Mouse (Mus musculus) olfactory bulb, adult 2 months (tissue): Measurements from ENCODE around the gene Gfpt1. TPM values are rescaled to one million over a fixed set of nuclear protein-coding genes. Genes with fewer than 3 reads are reported as not detected.
"Not testable (repeated sequence)": the region's sequence is repeated elsewhere in the genome, so short reads cannot be mapped to it uniquely, and the experiment has no call there.

Experiments used
- H3K27ac ChIP-seq: fragments of 200-500 bp; 2 replicates; pipeline ENCODE4 v1.5.1; 2012; ENCODE audit warnings: low read depth, low read length; ENCODE audit not compliant: insufficient read depth
- H3K4me1 ChIP-seq: fragments of 200-500 bp; 2 replicates; pipeline ENCODE4 v1.6.1; 2012; ENCODE audit warnings: low read length; ENCODE audit not compliant: control insufficient read depth, insufficient read depth
- H3K4me3 ChIP-seq: fragments of 200-500 bp; 2 replicates; pipeline ENCODE4 v1.5.1; 2012; ENCODE audit warnings: mild to moderate bottlenecking, low read depth, low read length, moderate library complexity; ENCODE audit not compliant: insufficient read depth
- CTCF ChIP-seq: fragments of 200-500 bp; IDR thresholded peaks from 2 replicates; pipeline ENCODE4 v1.5.1; 2012; ENCODE audit warnings: low read depth, mild to moderate bottlenecking, low read length, moderate library complexity; ENCODE audit not compliant: insufficient read depth
- POLR2A ChIP-seq: fragments of 200-500 bp; IDR thresholded peaks from 2 replicates; pipeline ENCODE4 v1.6.1; 2012; ENCODE audit warnings: mild to moderate bottlenecking, low read depth, low read length, moderate library complexity; ENCODE audit not compliant: insufficient read depth
- WGBS: fragments of 180-500 bp; shearing (Covaris S2); methylation state at CpG from one replicate; pipeline ENCODE4 v1.1.7; 2018; 5-methylcytosine and 5-hydroxymethylcytosine counted together
- polyA plus RNA-seq: library from polyadenylated mRNA; stranded (reverse); fragments of >200 nt; gene quantifications from 2 replicates; pipeline ENCODE4 v1.2.4, GENCODE M21; 2012; ENCODE audit warnings: low replicate concordance; ENCODE audit not compliant: missing spikeins, insufficient read depth, insufficient read length

Gfpt1 gene
- polyA plus RNA-seq, 1 experiment = not detected

- Histone ChIP-seq H3K27ac (peak overlapping the region; percentile 34), H3K4me1 (peaks cover 2% of the 10 kb centered on the region; the same call in 1 of the 2 replicates), H3K4me3 (peak overlapping the region; percentile 66)
- under 1% methylated on average over 36 of the region's 36 CpGs for WGBS
- TF ChIP-seq CTCF (no peak), POLR2A (peak; percentile 95)
Observed at GRCm38 (mm10) chr6:87009692-87010328, 32.8 kb upstream of the Gfpt1 start.

- Histone ChIP-seq H3K27ac (no peak overlapping the region), H3K4me3 (no peak overlapping the region), H3K4me1 (no peaks in the 10 kb centered on the region)
- no peak for TF ChIP-seq CTCF
- no peak for TF ChIP-seq POLR2A
- WGBS = 69% methylated on average over 4 of the region's 4 CpGs
Observed at GRCm38 (mm10) chr6:87016916-87017315, 25.7 kb upstream of the Gfpt1 start.

GRCm38 (mm10) chr6:87018874-87019273 is 23.8 kb upstream of the Gfpt1 start:
- H3K4me1 ChIP-seq = no peaks in the 10 kb centered on the region
- H3K27ac ChIP-seq = no peak overlapping the region
- 92% methylated on average over 8 of the region's 8 CpGs for WGBS
- TF ChIP-seq CTCF (no peak), POLR2A (no peak)
- no peak overlapping the region for H3K4me3 ChIP-seq

DNA sequence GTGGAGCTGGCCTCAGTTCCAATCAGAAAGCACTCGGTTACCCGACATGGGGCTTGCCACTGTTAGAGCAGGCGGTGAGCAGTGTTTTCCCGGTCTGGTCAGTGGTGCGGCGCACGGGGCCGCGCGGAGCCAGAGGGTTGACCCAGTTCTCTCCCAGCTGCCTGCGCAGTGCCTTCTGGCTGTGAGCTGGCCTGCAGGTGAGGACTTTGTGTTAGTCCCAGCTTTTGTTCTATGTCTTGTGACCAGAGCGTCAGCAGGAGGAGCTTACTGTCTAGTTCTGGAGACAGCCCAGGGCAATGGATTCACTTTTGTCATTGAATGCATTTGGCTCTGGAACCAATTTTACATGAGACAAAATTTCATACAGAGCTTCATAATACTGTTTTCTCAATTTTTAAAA is 20.9 kb upstream of the Gfpt1 start:
- 96% methylated on average over 12 of the region's 12 CpGs for WGBS
- Histone ChIP-seq H3K27ac (no peak overlapping the region), H3K4me3 (no peak overlapping the region), H3K4me1 (peaks cover under 1% of the 10 kb centered on the region; the same call in 1 of the 2 replicates)
- TF ChIP-seq CTCF = no peak
- TF ChIP-seq POLR2A = no peak

- no peak for TF ChIP-seq POLR2A
- TF ChIP-seq CTCF = no peak
- no peak overlapping the region for H3K4me3 ChIP-seq
- peaks cover 3% of the 10 kb centered on the region; the same call in 1 of the 2 replicates for H3K4me1 ChIP-seq
- no peak overlapping the region for H3K27ac ChIP-seq
- WGBS = 85% methylated on average over 7 of the region's 7 CpGs
Observed at GRCm38 (mm10) chr6:87026980-87027379, 15.7 kb upstream of the Gfpt1 start.

DNA sequence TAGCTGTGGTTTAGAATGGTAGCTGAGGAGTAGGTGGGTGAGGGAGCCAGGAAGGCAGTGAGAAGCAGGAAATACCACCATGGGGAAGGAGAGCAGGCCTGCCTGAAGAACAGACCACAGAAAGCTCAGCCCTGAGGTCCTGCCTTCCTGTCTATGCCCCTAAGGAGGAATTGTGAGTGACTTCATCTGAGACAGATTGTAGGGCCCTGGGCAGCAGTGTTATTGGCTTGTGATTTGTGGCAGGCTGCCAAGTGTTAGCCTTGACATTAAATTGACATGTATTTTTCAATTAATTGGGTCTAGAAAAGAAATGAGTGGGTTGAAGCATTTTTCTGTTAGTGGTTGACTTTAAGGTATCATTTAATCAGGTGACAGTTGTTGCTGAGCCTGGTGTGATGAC is 13.8 kb upstream of the Gfpt1 start:
- no peak overlapping the region for H3K4me3 ChIP-seq
- peaks cover 3% of the 10 kb centered on the region; the same call in 1 of the 2 replicates for H3K4me1 ChIP-seq
- no peak overlapping the region for H3K27ac ChIP-seq
- TF ChIP-seq POLR2A (no peak), CTCF (no peak)

DNA sequence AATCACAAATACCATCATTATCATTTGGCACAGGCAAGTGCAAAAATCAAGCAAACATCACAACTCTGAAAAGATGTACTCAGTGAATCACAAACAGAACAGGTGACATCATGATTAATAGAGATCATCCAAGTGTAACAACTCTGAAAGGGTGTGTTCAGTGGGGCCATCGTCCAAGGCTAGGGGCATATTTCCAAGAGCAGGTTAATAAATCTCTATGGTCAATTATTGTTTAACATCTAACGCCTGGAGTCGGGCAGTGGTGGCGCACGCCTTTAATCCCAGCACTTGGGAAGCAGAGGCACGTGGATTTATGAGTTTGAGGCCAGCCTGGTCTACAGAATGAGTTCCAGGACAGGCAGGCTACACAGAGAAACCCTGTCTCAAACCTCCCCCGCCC is 11.3 kb upstream of the Gfpt1 start:
- not testable (repeated sequence) for H3K4me3 ChIP-seq, H3K4me1 ChIP-seq, H3K27ac ChIP-seq
- WGBS = 89% methylated on average over 7 of the region's 7 CpGs

- TF ChIP-seq CTCF = no peak
- TF ChIP-seq POLR2A = no peak
- H3K4me3 ChIP-seq = no peak overlapping the region
- H3K27ac ChIP-seq = no peak overlapping the region
- no peaks in the 10 kb centered on the region for H3K4me1 ChIP-seq
- WGBS = over 99% methylated on average over 3 of the region's 3 CpGs
Observed at GRCm38 (mm10) chr6:87032401-87032800, 10.2 kb upstream of the Gfpt1 start.

- WGBS = 93% methylated on average over 3 of the region's 3 CpGs
- H3K4me3 ChIP-seq = no peak overlapping the region
- TF ChIP-seq POLR2A (no peak), CTCF (no peak)
- no peaks in the 10 kb centered on the region for H3K4me1 ChIP-seq
- no peak overlapping the region for H3K27ac ChIP-seq
Observed at GRCm38 (mm10) chr6:87034395-87034794, 8.3 kb upstream of the Gfpt1 start.

DNA sequence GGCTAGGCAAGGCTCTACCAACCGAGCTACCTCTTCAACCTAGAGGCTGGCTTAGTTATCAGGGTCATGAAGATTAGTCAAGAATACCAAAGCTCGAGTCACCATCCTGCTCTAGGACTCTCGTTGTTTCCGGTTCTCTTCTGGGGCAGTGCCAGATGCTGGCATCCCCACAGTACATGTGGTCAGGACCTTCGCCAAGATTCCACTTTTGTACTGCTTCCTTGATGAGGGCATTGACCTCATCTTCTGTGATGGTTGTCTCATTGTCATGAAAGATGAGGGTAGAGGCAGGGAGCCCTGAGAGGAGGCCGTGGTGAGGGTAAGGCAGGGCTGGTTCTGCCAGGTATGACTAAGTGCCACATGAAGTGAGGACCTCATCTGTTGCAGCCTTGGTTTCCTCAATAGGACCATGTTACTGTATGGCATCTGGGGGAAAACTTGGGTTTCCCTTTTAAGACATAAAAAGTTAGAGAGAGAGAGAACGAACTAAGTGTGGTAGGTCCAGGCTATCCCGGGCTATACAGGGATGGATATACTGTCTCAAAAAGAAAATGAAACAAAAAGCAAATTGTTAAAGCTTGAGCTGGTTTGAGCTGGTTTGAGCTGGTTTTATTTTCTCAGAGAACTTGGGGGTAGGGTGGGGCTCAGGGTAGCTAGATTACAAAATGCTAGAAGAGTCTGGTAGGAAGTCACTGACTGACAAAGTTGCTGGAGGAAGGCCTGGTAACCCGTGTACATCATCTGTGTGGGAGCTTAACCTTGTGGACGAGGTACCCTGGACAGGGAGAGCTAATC is 4.6 kb upstream of the Gfpt1 start:
- 80% methylated on average over 10 of the region's 10 CpGs for WGBS
- Histone ChIP-seq H3K27ac (no peak overlapping the region), H3K4me1 (no peaks in the 10 kb centered on the region), H3K4me3 (no peak overlapping the region)
- TF ChIP-seq CTCF (no peak), POLR2A (no peak)
